Comparison of ENCODE assay signal across 15 mouse cellular contexts in genomic region chr16:35216826-35217491, GRCm38 (mm10).
DNase-seq lines count a peak whose midpoint lies in the region; ATAC-seq and TF ChIP-seq lines count a peak whose summit lies in the region.
"Had no signal": no experiment of that assay in that cellular context is flagged by ENCODE, and none has a peak within 500 bp of the region (broad histone marks: within the 10 kb centered on the region; RNA-seq: fewer than 3 reads in every experiment).

No protein-coding gene starts in this region.

- no peaks in the 10 kb centered on the region for H3K9me3 ChIP-seq in embryonic facial prominence, embryonic 12.5 days

- H3K9ac ChIP-seq in liver, adult 2 months (ENCODE audit: low read depth, low read length), result no peak overlapping the region
- H3K9ac ChIP-seq in embryonic facial prominence, embryonic 12.5 days, result no peak overlapping the region

- H3K4me3 ChIP-seq in liver, adult 2 months (ENCODE audit: insufficient read depth, low read depth, low read length), result no peak overlapping the region
- H3K4me3 ChIP-seq in embryonic facial prominence, embryonic 12.5 days, result no peak overlapping the region
- H3K4me3 ChIP-seq: layer of hippocampus, adult 2 months had no signal

- H3K79me2 ChIP-seq in liver, adult 2 months (ENCODE audit: control insufficient read depth, insufficient read depth, low read length), result no peaks in the 10 kb centered on the region

- TF ChIP-seq POLR2A in liver, adult 2 months (IDR thresholded peaks at IDR 0.05; ENCODE audit: extremely low read depth, insufficient read depth, low read length), result no peak

- ATAC-seq in embryonic facial prominence, embryonic 12.5 days (ENCODE audit: insufficient number of reproducible peaks, insufficient read depth, low FRiP score, low TSS enrichment), result 0 out of 2 replicates have a peak, but pooled peaks have one; percentile 22

- H3K4me1 ChIP-seq in liver, adult 2 months (ENCODE audit: control insufficient read depth, insufficient read depth, low read length), result peaks cover 2% of the 10 kb centered on the region; the same call in 1 of the 2 replicates
- peaks cover 12% of the 10 kb centered on the region for H3K4me1 ChIP-seq in embryonic facial prominence, embryonic 12.5 days

- WGBS in liver, adult 2 months, result 26% methylated on average over 6 of the region's 6 CpGs
- WGBS in embryonic facial prominence, embryonic 12.5 days, result 41% methylated on average over 6 of the region's 6 CpGs

- no peaks in the 10 kb centered on the region for H3K27me3 ChIP-seq in liver, adult 2 months (ENCODE audit: control insufficient read depth, insufficient read depth, low read length)
- no peaks in the 10 kb centered on the region for H3K27me3 ChIP-seq in embryonic facial prominence, embryonic 12.5 days

- no peaks in the 10 kb centered on the region for H3K36me3 ChIP-seq in liver, adult 2 months (ENCODE audit: control insufficient read depth, insufficient read depth, low read length)
- no peaks in the 10 kb centered on the region for H3K36me3 ChIP-seq in embryonic facial prominence, embryonic 12.5 days

- peak; percentile 37 for DNase-seq in adrenal gland, adult 8-10 months
- DNase-seq in adrenal gland, adult 18-20 months (ENCODE audit: low spot score in 2 of 2), result no peak
- peak; percentile 68 for DNase-seq in liver, adult 2 months (ENCODE audit: extremely low read depth, low read depth, low spot score)
- DNase-seq in liver, result no peak
- peak; percentile 36 for DNase-seq in lung, postnatal 36 days
- DNase-seq in thymus, adult 18-20 months, result no peak
- DNase-seq in cerebellum, adult 11 months, result no peak
- DNase-seq: cerebellum, adult 9-10 months; gastrocnemius, postnatal 10 days; kidney, adult 2 months; right cerebral cortex, postnatal 4 days; thymus, postnatal 14 days had no signal

- H3K27ac ChIP-seq in liver, adult 2 months (replicated peaks; ENCODE audit: insufficient read depth, low read depth, low read length), result no peak overlapping the region
- H3K27ac ChIP-seq in embryonic facial prominence, embryonic 12.5 days, result no peak overlapping the region
- H3K27ac ChIP-seq: macrophage had no signal

- no peak for TF ChIP-seq CTCF in liver, adult 2 months (IDR thresholded peaks at IDR 0.05; ENCODE audit: low read depth, low read length)

- no peak overlapping the region for H3K4me2 ChIP-seq in embryonic facial prominence, embryonic 12.5 days (replicated peaks)

Comparison
In these comparisons a context has a peak if more than half of its experiments do, and no peak if none do; other contexts are left out.
1. DNase-seq: peak in adrenal gland, adult 8-10 months (single experiment), liver, adult 2 months (single experiment) and lung, postnatal 36 days (single experiment); none in adrenal gland, adult 18-20 months (0 of 2), liver (single experiment), thymus, adult 18-20 months (0 of 2) and cerebellum, adult 11 months (single experiment).